Mouse (Mus musculus): ENCODE results near the gene Rgs6. TPM values are rescaled to one million over a fixed set of nuclear protein-coding genes. Genes with fewer than 3 reads are reported as not detected.

Gene Rgs6
- polyA plus RNA-seq, 1 experiment from 2014 or later: 1.0 TPM

DNA sequence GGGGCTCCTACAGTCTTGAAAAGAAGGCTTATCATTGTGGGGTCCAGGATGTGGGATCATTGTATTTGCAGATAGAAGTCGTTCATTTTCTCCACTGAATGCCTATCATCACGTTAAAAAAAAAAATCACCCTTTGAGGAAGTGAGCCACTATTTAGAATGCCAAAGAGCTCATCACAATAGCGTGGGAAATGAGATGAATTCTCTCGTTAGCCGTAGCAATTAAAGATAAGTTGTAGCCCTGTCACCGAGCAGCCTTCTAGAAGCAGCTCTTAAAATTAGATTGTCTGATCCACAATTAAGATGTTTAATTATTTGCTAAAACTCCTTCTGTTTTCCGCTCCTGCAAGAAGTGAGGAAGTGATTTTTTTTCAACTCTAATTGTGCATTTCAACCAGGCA is 459.6 kb downstream of the Rgs6 start:
- Histone ChIP-seq H3K9me3 (ENCODE audit: control insufficient read depth, low read length) (no peaks in the 10 kb centered on the region), H3K4me3 (ENCODE audit: low read depth, low read length) (no peak overlapping the region), H3K27me3 (replicated peaks; ENCODE audit: control insufficient read depth, insufficient read depth, low read length) (no peaks in the 10 kb centered on the region), H3K4me1 (replicated peaks; ENCODE audit: control insufficient read depth, insufficient read depth, low read length) (no peaks in the 10 kb centered on the region), H3K36me3 (ENCODE audit: control insufficient read depth, insufficient read depth, low read length) (no peaks in the 10 kb centered on the region), H3K27ac (ENCODE audit: low read depth, low read length) (no peak overlapping the region), H3K4me2 (no peak overlapping the region), H3K9ac (ENCODE audit: low read depth, low read length) (no peak overlapping the region)
- DNase-seq (ENCODE audit: low spot score): no peak
- WGBS: 63% methylated on average over 7 of the region's 7 CpGs
- ATAC-seq (replicated peaks; ENCODE audit: low FRiP score): no peak

DNA sequence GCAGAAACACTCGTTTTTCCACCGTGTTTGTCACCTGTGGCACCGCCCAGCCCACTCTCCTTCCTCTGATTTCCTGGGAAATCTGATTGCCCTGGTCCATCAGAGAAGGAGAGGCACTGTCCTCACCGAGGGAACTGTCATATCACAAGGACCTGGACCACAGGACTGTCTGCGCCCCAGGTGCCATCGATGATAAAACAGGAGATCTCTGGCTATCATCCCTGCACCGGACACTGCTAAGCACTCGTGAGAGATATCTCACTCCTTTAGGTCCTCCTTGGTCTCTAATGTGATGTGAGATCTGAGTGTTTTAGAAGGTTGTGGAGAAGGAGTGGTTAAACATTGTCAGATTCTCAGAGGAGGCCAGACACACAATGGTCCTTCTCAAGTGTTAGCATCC is 462.4 kb downstream of the Rgs6 start:
- Histone ChIP-seq H3K4me2 (no peak overlapping the region), H3K9ac (ENCODE audit: low read depth, low read length) (no peak overlapping the region), H3K9me3 (ENCODE audit: control insufficient read depth, low read length) (peaks cover 4% of the 10 kb centered on the region; the same call in 1 of the 2 replicates), H3K4me1 (replicated peaks; ENCODE audit: control insufficient read depth, insufficient read depth, low read length) (no peaks in the 10 kb centered on the region), H3K27ac (ENCODE audit: low read depth, low read length) (no peak overlapping the region), H3K36me3 (ENCODE audit: control insufficient read depth, insufficient read depth, low read length) (no peaks in the 10 kb centered on the region), H3K4me3 (ENCODE audit: low read depth, low read length) (no peak overlapping the region), H3K27me3 (replicated peaks; ENCODE audit: control insufficient read depth, insufficient read depth, low read length) (no peaks in the 10 kb centered on the region)
- 53% methylated on average over 8 of the region's 8 CpGs for WGBS
- ATAC-seq (replicated peaks; ENCODE audit: low FRiP score): 0 out of 2 replicates have a peak, but pooled peaks have one; percentile 12
- no peak for DNase-seq (ENCODE audit: low spot score)

- 63% methylated on average over 4 of the region's 4 CpGs for WGBS
- Histone ChIP-seq H3K4me3 (ENCODE audit: low read depth, low read length) (no peak overlapping the region), H3K4me2 (no peak overlapping the region), H3K9me3 (ENCODE audit: control insufficient read depth, low read length) (peaks cover 4% of the 10 kb centered on the region; the same call in 1 of the 2 replicates), H3K27me3 (replicated peaks; ENCODE audit: control insufficient read depth, insufficient read depth, low read length) (no peaks in the 10 kb centered on the region), H3K27ac (ENCODE audit: low read depth, low read length) (no peak overlapping the region), H3K9ac (ENCODE audit: low read depth, low read length) (no peak overlapping the region), H3K36me3 (ENCODE audit: control insufficient read depth, insufficient read depth, low read length) (no peaks in the 10 kb centered on the region), H3K4me1 (replicated peaks; ENCODE audit: control insufficient read depth, insufficient read depth, low read length) (no peaks in the 10 kb centered on the region)
- no peak for DNase-seq (ENCODE audit: low spot score)
- no peak for ATAC-seq (replicated peaks; ENCODE audit: low FRiP score)
Observed at GRCm38 (mm10) chr12:83052391-83052790, 464.3 kb downstream of the Rgs6 start.

DNA sequence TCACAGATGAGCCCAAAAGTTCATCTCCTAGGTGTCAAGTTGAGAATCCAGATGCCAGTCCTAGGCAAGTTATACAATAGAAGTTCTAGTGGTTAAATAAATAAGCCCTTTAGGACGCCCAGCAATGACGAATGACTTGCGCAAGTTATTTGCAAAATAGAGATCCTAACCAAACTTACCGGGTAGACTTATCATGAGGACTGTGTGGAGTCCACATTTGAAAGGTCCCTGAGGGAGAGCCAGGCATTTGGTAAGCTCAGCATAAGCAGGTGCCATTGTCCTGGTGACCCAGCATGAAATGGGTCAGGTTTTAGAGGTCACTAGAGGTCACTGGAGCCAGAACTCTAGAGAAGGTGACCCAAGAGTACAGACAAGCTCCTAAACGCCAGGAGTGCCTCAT is 467.6 kb downstream of the Rgs6 start:
- Histone ChIP-seq H3K27ac (ENCODE audit: low read depth, low read length) (no peak overlapping the region), H3K27me3 (replicated peaks; ENCODE audit: control insufficient read depth, insufficient read depth, low read length) (no peaks in the 10 kb centered on the region), H3K4me1 (replicated peaks; ENCODE audit: control insufficient read depth, insufficient read depth, low read length) (no peaks in the 10 kb centered on the region), H3K4me3 (ENCODE audit: low read depth, low read length) (no peak overlapping the region), H3K4me2 (no peak overlapping the region), H3K9me3 (ENCODE audit: control insufficient read depth, low read length) (peaks cover 4% of the 10 kb centered on the region; the same call in 1 of the 2 replicates), H3K36me3 (ENCODE audit: control insufficient read depth, insufficient read depth, low read length) (no peaks in the 10 kb centered on the region), H3K9ac (ENCODE audit: low read depth, low read length) (no peak overlapping the region)
- 71% methylated on average over 5 of the region's 5 CpGs for WGBS
- no peak for ATAC-seq (replicated peaks; ENCODE audit: low FRiP score)
- DNase-seq (ENCODE audit: low spot score): no peak

GRCm38 (mm10) chr12:83066426-83066825 is 478.3 kb downstream of the Rgs6 start:
- no peaks in the 10 kb centered on the region for H3K4me1 ChIP-seq (replicated peaks; ENCODE audit: control insufficient read depth, insufficient read depth, low read length)
- ATAC-seq (replicated peaks; ENCODE audit: low FRiP score) (no peak), DNase-seq (ENCODE audit: low spot score) (no peak)
- H3K27ac ChIP-seq (ENCODE audit: low read depth, low read length): no peak overlapping the region
- H3K4me2 ChIP-seq: no peak overlapping the region
- no peaks in the 10 kb centered on the region for H3K27me3 ChIP-seq (replicated peaks; ENCODE audit: control insufficient read depth, insufficient read depth, low read length)
- H3K9me3 ChIP-seq (ENCODE audit: control insufficient read depth, low read length): no peaks in the 10 kb centered on the region
- 73% methylated on average over 6 of the region's 6 CpGs for WGBS
- H3K4me3 ChIP-seq (ENCODE audit: low read depth, low read length): no peak overlapping the region
- no peak overlapping the region for H3K9ac ChIP-seq (ENCODE audit: low read depth, low read length)
- no peaks in the 10 kb centered on the region for H3K36me3 ChIP-seq (ENCODE audit: control insufficient read depth, insufficient read depth, low read length)

DNA sequence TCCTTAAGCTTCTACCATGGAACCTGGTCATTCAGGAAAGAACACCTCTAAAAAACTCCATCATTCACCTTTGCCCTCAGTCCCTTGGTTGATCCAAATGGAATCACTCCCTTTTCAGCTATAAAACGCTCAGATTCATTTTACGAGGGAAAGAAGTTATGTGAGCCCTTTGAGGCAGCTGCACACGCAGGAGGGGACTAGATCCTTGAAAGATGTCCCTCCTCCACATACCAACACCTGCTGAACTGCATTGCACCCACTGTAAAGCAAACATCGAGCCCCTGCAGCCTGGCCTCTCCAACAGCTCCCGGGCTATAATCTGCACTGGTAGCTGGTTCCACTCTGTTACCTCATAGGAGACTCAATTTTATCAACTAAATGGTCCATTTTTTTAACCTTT is 482.8 kb downstream of the Rgs6 start:
- H3K27ac ChIP-seq (ENCODE audit: low read depth, low read length): no peak overlapping the region
- H3K9ac ChIP-seq (ENCODE audit: low read depth, low read length): no peak overlapping the region
- H3K27me3 ChIP-seq (replicated peaks; ENCODE audit: control insufficient read depth, insufficient read depth, low read length): no peaks in the 10 kb centered on the region
- H3K36me3 ChIP-seq (ENCODE audit: control insufficient read depth, insufficient read depth, low read length): no peaks in the 10 kb centered on the region
- H3K4me3 ChIP-seq (ENCODE audit: low read depth, low read length): no peak overlapping the region
- no peak overlapping the region for H3K4me2 ChIP-seq
- peaks cover 31% of the 10 kb centered on the region for H3K4me1 ChIP-seq (replicated peaks; ENCODE audit: control insufficient read depth, insufficient read depth, low read length)
- no peak for ATAC-seq (replicated peaks; ENCODE audit: low FRiP score)
- no peaks in the 10 kb centered on the region for H3K9me3 ChIP-seq (ENCODE audit: control insufficient read depth, low read length)
- WGBS: 64% methylated on average over 5 of the region's 5 CpGs
- no peak for DNase-seq (ENCODE audit: low spot score)

- WGBS: 10% methylated on average over 3 of the region's 3 CpGs
- H3K4me2 ChIP-seq: peak overlapping the region; percentile 69
- no peaks in the 10 kb centered on the region for H3K27me3 ChIP-seq (replicated peaks; ENCODE audit: control insufficient read depth, insufficient read depth, low read length)
- H3K9ac ChIP-seq (ENCODE audit: low read depth, low read length): peak overlapping the region; percentile 57
- DNase-seq (ENCODE audit: low spot score) (peak; percentile 58), ATAC-seq (replicated peaks; ENCODE audit: low FRiP score) (peak; percentile 74)
- H3K9me3 ChIP-seq (ENCODE audit: control insufficient read depth, low read length): no peaks in the 10 kb centered on the region
- peak overlapping the region; percentile 97 for H3K27ac ChIP-seq (ENCODE audit: low read depth, low read length)
- no peaks in the 10 kb centered on the region for H3K36me3 ChIP-seq (ENCODE audit: control insufficient read depth, insufficient read depth, low read length)
- H3K4me1 ChIP-seq (replicated peaks; ENCODE audit: control insufficient read depth, insufficient read depth, low read length): peaks cover 37% of the 10 kb centered on the region
- peak overlapping the region; percentile 18 for H3K4me3 ChIP-seq (ENCODE audit: low read depth, low read length)
Observed at GRCm38 (mm10) chr12:83072181-83072887, 484.2 kb downstream of the Rgs6 start.

GRCm38 (mm10) chr12:83072951-83073878 is 485.1 kb downstream of the Rgs6 start:
- WGBS: 10% methylated on average over 13 of the region's 13 CpGs
- ATAC-seq (replicated peaks; ENCODE audit: low FRiP score) (peak; percentile 97), DNase-seq (ENCODE audit: low spot score) (peak; percentile 79)
- H3K4me3 ChIP-seq (ENCODE audit: low read depth, low read length): no peak overlapping the region
- H3K9me3 ChIP-seq (ENCODE audit: control insufficient read depth, low read length): no peaks in the 10 kb centered on the region
- no peaks in the 10 kb centered on the region for H3K36me3 ChIP-seq (ENCODE audit: control insufficient read depth, insufficient read depth, low read length)
- peak overlapping the region; percentile 69 for H3K4me2 ChIP-seq
- H3K4me1 ChIP-seq (replicated peaks; ENCODE audit: control insufficient read depth, insufficient read depth, low read length): peaks cover 40% of the 10 kb centered on the region
- no peaks in the 10 kb centered on the region for H3K27me3 ChIP-seq (replicated peaks; ENCODE audit: control insufficient read depth, insufficient read depth, low read length)
- H3K27ac ChIP-seq (ENCODE audit: low read depth, low read length): peak overlapping the region; percentile 97
- peak overlapping the region; percentile 61 for H3K9ac ChIP-seq (ENCODE audit: low read depth, low read length)

All from liver, embryonic 11.5 days (tissue).